Mouse (Mus musculus) G1E (cell line): Measurements from ENCODE around the gene Vwa2.

Experiments used
- CTCF ChIP-seq: IDR thresholded peaks from 2 replicates; pipeline ENCODE4 v1.5.1; 2012; ENCODE audit warnings: low read depth, low read length, inconsistent platforms, mixed read lengths
- GATA1 ChIP-seq: IDR thresholded peaks from 2 replicates; pipeline ENCODE4 v1.6.1; 2012; ENCODE audit warnings: borderline replicate concordance, low read length, inconsistent platforms, mixed read lengths
- GATA2 ChIP-seq: IDR thresholded peaks from 2 replicates; pipeline ENCODE4 v1.6.1; 2012; ENCODE audit warnings: low read depth, low read length, inconsistent platforms, borderline replicate concordance
- POLR2AphosphoS5 ChIP-seq: IDR thresholded peaks from 2 replicates; pipeline ENCODE4 v1.6.1; 2012; ENCODE audit warnings: low read depth, low read length, inconsistent platforms; ENCODE audit not compliant: insufficient replicate concordance
- TAL1 ChIP-seq: conservative IDR thresholded peaks from 2 replicates; pipeline ENCODE4 v1.6.1; 2012; ENCODE audit warnings: low read depth, low read length, inconsistent platforms, mixed read lengths

DNA sequence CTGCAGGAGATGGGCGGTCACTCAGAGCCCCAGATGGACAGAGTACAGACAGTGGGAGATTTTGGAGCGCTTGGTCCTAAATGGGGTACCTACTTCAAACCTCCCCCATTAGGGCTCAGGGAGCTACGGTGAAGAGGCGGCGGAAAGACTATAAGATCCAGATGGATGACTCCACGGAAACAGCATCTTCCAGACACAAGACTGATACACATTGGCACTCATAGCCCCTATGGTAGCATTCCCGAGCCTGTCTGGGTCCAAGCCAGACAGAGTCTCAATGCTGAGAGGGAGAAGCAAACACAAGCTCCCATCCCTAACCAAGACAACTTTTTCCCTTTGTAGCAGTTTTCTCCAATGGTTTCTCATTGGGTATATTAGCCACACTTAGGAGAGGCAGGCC is 76.8 kb downstream of the Vwa2 start:
- TF ChIP-seq CTCF = no peak
- TF ChIP-seq TAL1 = no peak
- TF ChIP-seq GATA1 = no peak
- no peak for TF ChIP-seq GATA2
- no peak for TF ChIP-seq POLR2AphosphoS5
